ENCODE assay signal across 9 mouse cellular contexts in the genomic region with DNA sequence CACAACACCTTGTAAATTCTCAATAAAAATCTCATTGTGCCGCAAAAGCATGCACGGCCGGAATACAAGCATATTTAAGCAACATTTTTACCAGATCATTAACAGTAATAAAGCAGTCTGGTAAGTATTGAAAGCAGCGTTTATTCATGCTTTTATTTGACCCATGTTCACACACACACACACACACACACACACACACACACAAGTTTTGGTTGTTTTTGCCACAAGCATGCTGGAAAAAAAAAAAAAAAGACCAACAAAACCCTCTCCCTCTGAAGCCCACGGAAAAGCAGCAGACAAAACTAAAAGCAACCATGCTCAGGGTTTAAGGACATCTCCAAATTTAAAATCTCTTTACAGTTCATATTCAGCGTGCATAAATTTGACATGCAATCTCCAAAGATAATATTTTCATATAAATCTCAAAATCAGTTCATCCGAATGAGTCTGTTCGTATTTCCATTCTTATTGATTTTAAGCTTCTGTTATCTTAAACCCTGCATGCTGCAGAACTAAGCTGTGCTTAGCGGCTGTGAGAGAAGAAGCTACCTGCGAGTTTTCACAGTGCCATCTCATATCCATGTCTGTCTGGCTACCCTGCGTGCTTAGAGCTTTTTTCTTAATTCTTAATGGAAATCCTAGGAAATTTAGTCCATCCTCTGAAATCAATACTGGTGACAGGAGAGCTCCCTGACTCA.
DNase-seq lines count a peak whose midpoint lies in the region; ATAC-seq and TF ChIP-seq lines count a peak whose summit lies in the region.
"Had no signal": no experiment of that assay in that cellular context is flagged by ENCODE, and none has a peak within 500 bp of the region (broad histone marks: within the 10 kb centered on the region; RNA-seq: fewer than 3 reads in every experiment).

No protein-coding gene starts in this region.

- WGBS in lung, embryonic 14.5 days = 50% methylated on average over 11 of the region's 11 CpGs
- WGBS in intestine, postnatal 0 days = 56% methylated on average over 11 of the region's 11 CpGs
- 24% methylated on average over 11 of the region's 11 CpGs for WGBS in olfactory bulb, adult 2 months

- H3K9ac ChIP-seq in lung, embryonic 14.5 days = no peak overlapping the region
- no peak overlapping the region for H3K9ac ChIP-seq in intestine, postnatal 0 days (ENCODE audit: low read depth, low read length)

- no peaks in the 10 kb centered on the region for H3K9me3 ChIP-seq in lung, embryonic 14.5 days (ENCODE audit: low read depth, low read length)
- H3K9me3 ChIP-seq in intestine, postnatal 0 days (ENCODE audit: control insufficient read depth) = no peaks in the 10 kb centered on the region

- no peak overlapping the region for H3K27ac ChIP-seq in lung, embryonic 14.5 days (ENCODE audit: low read depth)
- H3K27ac ChIP-seq in intestine, postnatal 0 days (ENCODE audit: low read depth, low read length) = no peak overlapping the region
- peak overlapping the region; percentile 88 for H3K27ac ChIP-seq in olfactory bulb, adult 2 months (ENCODE audit: insufficient read depth, low read depth, low read length)
- H3K27ac ChIP-seq: macrophage had no signal

- no peaks in the 10 kb centered on the region for H3K4me1 ChIP-seq in lung, embryonic 14.5 days (ENCODE audit: insufficient read depth)
- H3K4me1 ChIP-seq in intestine, postnatal 0 days (replicated peaks; ENCODE audit: control insufficient read depth, insufficient read depth, low read length) = no peaks in the 10 kb centered on the region
- no peaks in the 10 kb centered on the region for H3K4me1 ChIP-seq in olfactory bulb, adult 2 months (ENCODE audit: control insufficient read depth, insufficient read depth, low read length)

- no peak; the same call in 1 of the 2 replicates for ATAC-seq in lung, embryonic 14.5 days (ENCODE audit: insufficient read depth)
- ATAC-seq in intestine, postnatal 0 days = no peak

- peak overlapping the region; percentile 58 for H3K4me2 ChIP-seq in lung, embryonic 14.5 days
- peak overlapping the region; percentile 59 for H3K4me2 ChIP-seq in intestine, postnatal 0 days (replicated peaks; ENCODE audit: low read depth)

- TF ChIP-seq POLR2A in olfactory bulb, adult 2 months (IDR thresholded peaks at IDR 0.05; ENCODE audit: insufficient read depth, low read depth, low read length) = no peak

- H3K27me3 ChIP-seq in lung, embryonic 14.5 days (ENCODE audit: insufficient read depth, low read length) = no peaks in the 10 kb centered on the region
- no peaks in the 10 kb centered on the region for H3K27me3 ChIP-seq in intestine, postnatal 0 days (replicated peaks; ENCODE audit: control insufficient read depth, insufficient read depth, low read length)

- DNase-seq in cerebellum, adult 9-10 months = peak; percentile 60
- DNase-seq in cerebellum, adult 9-11 months = no peak
- DNase-seq in lung, embryonic 14.5 days = no peak
- no peak for DNase-seq in lung, postnatal 36 days
- no peak for DNase-seq in c-Kit-positive CD71-positive TER-119-positive erythroid progenitor cells, embryonic 14.5 days (ENCODE audit: low spot score)
- DNase-seq in lung, adult 18-20 months = no peak

- H3K36me3 ChIP-seq in lung, embryonic 14.5 days (ENCODE audit: insufficient read depth) = no peaks in the 10 kb centered on the region
- H3K36me3 ChIP-seq in intestine, postnatal 0 days (ENCODE audit: control insufficient read depth, insufficient read depth) = no peaks in the 10 kb centered on the region

- peak overlapping the region; percentile 25 for H3K4me3 ChIP-seq in lung, embryonic 14.5 days (ENCODE audit: low read depth, low read length)
- no peak overlapping the region for H3K4me3 ChIP-seq in intestine, postnatal 0 days (ENCODE audit: low read depth, low read length)
- H3K4me3 ChIP-seq in olfactory bulb, adult 2 months (ENCODE audit: insufficient read depth, low read depth, low read length) = peak overlapping the region; percentile 55

- TF ChIP-seq CTCF in lung, embryonic 14.5 days (IDR thresholded peaks at IDR 0.05; ENCODE audit: low read depth) = no peak
- TF ChIP-seq CTCF in intestine, postnatal 0 days (IDR thresholded peaks at IDR 0.05; ENCODE audit: low read depth) = no peak
- TF ChIP-seq CTCF in olfactory bulb, adult 2 months (IDR thresholded peaks at IDR 0.05; ENCODE audit: insufficient read depth, low read depth, low read length) = no peak
